Mouse (Mus musculus): ENCODE results near the gene 4931422A03Rik.

4931422A03Rik gene

DNA sequence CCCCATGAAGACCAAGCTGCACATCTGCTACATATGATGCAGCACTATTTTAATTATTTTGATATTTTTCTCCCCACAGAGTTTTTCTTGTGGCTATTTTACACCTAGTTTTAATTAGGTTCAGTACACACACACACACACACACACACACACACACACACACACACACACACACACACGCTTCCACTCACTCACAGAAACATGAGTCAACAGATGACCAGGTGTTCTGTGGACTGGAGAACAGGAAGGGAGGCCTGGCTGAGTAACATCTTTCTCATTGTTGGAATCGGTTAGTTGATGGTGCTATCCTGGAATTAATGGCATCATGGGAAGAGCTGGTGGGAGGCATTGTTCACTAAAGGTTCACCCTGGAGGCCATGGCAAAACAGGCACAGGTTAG is 90.5 kb downstream of the 4931422A03Rik start:
- no peak for DNase-seq (ENCODE audit: extremely low spot score)

GRCm38 (mm10) chr2:103936666-103937065 is 91.5 kb downstream of the 4931422A03Rik start:
- no peak for DNase-seq (ENCODE audit: extremely low spot score)

DNA sequence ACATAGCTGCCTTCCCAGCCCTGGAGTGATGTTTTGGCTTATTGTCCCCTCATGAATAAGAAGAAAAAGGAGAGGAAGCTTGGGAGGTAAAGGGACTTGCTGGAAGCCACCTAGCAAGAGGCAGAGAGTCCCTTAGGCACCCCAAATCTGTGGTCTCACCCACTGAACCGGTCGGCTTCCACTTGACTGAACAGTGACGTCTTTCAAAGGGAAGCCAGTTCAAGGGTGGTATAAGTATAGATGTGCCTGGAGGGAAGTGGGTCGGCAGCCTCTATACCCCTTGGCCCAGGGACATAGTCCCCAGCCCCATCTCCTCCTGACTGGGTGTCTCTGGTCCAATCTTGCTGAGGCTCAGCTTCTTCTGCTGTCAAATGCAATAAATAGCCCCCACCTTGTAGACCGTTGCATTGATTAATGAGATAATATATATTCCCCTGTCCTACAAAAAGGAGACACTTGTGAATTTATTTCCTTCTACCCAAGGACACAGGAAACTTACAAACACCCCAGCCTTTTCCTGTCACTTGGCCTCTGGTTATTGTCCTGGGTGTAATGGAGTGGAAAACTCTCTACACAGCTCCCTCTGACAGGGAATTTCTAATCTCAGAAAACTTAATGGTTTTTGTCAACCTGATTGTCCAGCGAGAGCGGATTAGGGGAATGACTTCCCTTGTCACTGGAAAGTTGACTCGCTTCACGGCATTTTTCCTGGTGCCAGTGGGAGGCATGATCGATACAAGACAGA is 92.3 kb downstream of the 4931422A03Rik start:
- no peak for DNase-seq (ENCODE audit: extremely low spot score)

DNA sequence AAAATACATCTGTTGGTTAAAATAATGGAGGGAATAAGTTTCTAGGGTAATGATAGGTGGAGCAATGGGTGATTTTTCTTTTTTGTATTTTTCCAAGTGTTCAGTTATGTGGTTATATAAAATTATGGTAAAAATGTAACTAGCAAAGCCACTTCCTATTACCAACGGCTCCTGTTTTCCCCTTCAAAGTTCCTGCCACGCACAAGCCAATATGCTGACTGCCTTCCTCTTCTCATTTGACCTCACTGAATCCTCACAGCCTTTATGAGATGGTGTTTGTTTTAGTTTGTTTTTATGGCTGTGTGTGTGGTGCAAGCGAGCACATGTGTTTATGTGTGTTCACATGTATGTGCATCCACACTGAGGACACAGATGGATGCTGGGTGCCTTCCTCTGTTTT is 93.5 kb downstream of the 4931422A03Rik start:
- DNase-seq (ENCODE audit: extremely low spot score), result no peak

- DNase-seq (ENCODE audit: extremely low spot score), result no peak
Observed at GRCm38 (mm10) chr2:103934270-103934669, 93.9 kb downstream of the 4931422A03Rik start.

DNA sequence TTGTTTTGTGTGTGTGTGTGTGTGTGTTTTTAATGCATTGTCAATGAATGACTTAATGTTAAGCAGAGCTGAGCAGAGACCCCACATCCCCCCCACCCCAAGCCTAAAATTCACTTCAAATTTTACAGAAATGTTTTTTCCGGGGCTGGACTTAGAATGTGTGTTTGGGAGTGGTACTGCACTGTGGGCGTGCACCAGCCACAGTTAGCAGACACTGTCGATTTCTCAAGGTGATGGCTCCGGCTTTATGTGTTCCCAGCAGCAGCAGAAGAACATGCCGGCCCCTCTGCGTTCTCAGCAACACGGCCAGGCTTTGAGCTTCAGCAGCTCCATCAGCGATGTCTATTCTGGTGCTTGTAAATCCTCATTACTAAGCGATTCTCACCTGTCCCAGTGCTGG is 95.7 kb downstream of the 4931422A03Rik start:
- no peak for DNase-seq (ENCODE audit: extremely low spot score)

DNA sequence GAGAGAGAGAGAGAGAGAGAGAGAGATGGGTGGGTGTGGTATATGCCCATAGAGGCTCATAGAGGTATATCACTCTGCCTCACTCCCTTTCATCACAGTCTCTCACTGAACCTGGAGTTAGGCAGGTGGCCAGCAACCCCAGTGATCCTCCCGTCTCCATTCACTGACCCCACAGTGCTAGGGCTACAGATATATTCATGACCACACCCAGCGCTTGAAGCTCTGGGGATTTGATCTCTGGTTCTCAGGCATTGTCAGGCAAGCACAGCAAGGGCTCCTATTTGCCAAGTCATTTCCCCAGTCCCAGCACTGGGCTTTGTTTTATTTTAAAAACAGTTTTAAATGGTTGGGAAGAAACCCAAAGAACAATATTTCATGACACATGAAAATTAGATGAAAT is 96.1 kb downstream of the 4931422A03Rik start:
- no peak for DNase-seq (ENCODE audit: extremely low spot score)

DNA sequence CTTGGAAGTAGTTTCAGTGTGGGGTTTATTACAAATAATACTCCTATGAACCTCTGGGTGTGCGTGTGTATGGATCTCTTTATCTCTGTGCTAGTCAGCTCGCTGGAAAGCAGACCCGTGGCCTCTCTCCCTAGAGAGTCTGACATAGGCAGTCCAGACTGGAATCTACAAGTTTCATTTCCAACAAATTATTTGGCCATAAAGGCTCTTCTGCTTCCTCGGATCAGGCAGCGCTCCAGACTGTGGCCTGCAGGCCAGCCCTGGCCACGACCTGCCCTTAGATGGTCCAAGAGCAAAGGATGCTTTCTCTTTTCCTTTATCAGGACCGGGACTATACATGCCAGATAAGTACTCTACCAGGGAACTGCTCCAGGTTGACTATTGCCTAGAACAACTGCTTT is 96.7 kb downstream of the 4931422A03Rik start:
- DNase-seq (ENCODE audit: extremely low spot score), result no peak

DNA sequence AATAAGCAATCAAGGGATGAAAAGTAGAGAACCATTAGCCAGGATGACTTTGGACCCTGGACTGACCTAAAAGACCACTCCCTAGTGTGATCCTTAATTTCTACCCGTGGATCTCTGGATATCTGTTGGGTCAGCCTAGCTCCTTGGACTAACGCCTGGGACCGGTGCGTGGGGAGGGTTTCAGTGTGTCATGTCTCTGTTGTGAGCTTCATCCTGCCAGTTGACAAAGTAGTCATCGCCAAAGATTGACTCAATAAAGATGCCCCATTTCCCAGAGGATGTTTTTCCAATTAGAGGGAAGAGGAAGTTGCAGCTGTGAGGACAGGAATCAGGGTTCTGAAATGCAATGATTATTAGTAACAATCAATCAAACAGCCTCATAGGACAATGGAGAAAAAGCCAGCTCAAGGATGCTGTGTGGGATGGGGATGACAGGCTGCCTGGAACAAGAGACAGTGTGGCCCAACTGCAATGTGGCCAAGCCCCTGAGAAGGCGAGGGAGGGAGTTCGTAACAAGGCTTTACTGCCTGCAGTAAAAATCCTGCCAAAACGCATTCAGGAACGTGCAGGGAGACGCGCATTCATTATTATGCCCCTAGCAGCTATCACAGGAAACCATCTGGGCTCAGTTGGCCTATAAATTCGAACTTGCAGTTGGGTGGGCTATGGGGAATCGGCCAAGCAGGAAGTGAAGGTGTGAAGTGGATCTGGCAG is 97.7 kb downstream of the 4931422A03Rik start:
- no peak for DNase-seq (ENCODE audit: extremely low spot score)

DNA sequence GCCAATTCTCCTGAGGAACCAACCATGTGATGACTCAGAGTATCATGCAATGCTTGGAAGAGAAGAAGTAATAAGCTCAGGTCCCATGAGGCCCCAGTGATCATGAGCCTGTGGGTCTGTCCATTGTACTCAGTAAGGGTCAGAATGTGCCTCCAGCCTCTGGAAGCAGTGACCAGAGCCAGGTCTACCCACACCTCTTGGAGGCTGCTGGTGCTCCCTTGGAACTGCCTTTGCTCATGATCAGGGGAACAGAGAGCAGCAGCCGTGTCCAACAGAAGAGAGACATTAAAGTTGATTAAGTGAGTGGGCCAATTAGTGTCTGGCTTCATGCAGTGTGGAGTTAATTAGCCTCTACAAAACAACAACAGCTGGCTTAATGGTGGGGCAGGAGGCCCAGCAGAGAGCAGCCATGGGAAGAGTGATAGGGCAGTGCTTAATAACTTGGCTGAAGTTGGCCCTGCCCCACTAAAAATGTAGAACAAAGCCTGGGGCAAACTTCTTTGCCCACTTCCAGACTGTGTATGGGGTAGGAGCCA is 100.5 kb downstream of the 4931422A03Rik start:
- no peak for DNase-seq (ENCODE audit: extremely low spot score)

DNA sequence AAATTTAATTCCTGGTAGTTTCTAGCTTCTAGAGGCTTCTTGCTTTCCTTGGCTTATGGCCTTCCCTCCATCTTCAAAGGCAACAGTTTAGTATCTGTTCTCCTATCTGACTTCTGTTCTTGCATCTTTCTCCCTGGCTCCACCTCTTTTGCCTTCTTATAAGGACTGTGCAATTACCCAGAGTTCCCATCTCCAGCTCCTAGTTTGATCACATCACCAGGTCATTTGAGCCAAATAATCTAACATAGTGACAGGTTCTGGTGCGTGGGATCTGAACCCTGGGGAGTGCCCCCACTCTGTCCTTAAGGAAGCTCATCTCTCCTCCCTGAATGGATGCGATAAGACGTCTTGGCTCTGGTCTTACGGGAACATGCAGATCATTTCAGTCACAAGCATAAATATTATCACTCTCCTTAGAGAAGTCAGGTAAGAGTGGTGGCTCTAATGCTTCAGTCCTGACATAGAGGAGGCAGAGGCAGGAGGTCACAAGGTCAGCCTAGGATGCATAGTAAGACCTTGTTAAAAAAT is 101.5 kb downstream of the 4931422A03Rik start:
- no peak for DNase-seq (ENCODE audit: extremely low spot score)

- no peak for DNase-seq (ENCODE audit: extremely low spot score)
Observed at GRCm38 (mm10) chr2:103919488-103919887, 108.7 kb downstream of the 4931422A03Rik start.

DNA sequence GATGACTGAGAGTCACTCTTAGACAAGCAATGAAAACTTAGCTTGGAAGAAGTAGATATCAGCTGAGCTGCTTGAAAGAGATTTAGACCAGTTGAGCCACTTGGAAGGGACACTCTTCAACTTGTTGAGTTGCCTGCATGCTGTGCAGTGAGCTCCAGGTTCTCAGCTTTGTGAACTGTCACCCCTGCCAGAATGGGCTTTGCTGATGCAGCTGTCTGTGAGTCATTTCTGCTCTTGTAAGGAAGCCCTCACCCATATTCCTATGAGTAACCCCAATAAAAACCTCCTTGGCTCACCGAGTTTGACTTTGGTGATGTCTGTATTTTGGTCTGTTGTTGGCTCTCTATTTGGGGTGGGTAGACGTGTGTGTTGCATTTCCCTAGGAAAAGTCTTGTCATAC is 109.8 kb downstream of the 4931422A03Rik start:
- DNase-seq (ENCODE audit: extremely low spot score), result no peak

- DNase-seq (ENCODE audit: extremely low spot score), result no peak
Observed at GRCm38 (mm10) chr2:103917375-103917774, 110.8 kb downstream of the 4931422A03Rik start.

Data from embryo, embryonic 9.5 days (tissue).